Mouse (Mus musculus) adrenal gland, postnatal 36 days (tissue): ENCODE measurements around the gene Olfr571. TPM values are rescaled to one million over a fixed set of nuclear protein-coding genes. Genes with fewer than 3 reads are reported as not detected.

Experiments used
- DNase-seq, 2 experiments: peaks; one replicate each; pipeline ENCODE4 v3.0.0; 2021; ENCODE audit warnings: mixed read lengths in 1 of 2
- long read RNA-seq, 2 experiments: library from polyadenylated mRNA; stranded (forward); transcript quantifications; one replicate each; pipeline ENCODE4 v2.0.0; 2021; ENCODE audit warnings: borderline sequencing depth in 2 of 2
- total RNA-seq, 2 experiments: library from RNA; stranded (reverse); gene quantifications; 2 replicates each; pipeline ENCODE4 v1.2.3; 2021

Olfr571 gene
- total RNA-seq = not detected
- long read RNA-seq, experiment 1 = 0 reads
- long read RNA-seq, experiment 2 = 0 reads

DNA sequence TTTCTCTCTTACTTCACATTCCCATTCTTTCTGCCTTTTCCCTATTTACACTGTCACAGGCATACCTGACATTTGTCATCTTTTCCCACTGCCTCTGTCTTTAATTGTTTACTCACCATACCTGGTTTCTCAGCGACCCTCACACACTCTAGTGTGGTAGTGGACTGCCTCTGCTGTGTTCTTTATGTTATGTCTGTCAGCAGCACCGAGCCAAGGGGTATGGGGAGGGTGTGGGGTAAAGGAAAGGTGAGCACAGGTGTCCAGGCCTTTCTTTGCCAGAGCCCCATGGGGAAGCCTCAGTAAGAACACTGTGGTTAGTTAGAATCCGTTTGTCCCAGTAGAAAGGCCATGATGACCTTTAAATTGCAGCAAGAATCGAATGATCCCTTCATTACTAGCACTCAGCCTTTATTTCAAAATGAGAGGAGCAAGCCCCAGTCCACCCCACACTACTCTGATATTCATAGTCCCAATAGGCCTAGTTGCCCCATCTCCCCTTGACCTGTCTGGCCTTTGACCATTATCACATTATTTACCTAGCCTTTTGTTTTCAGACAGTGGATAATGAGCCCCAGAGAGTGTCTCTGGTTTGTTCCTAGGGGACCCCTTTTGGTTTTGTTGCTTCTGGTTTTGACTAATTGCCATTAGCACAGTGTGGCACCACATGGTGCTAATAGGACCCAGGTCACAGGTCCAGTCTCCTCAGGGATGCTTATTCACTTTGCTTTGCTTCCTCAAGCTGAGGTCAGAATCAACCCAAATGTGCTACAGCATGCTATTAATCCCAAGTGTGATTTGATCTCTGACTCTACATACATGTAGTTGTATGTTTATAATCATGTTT is at the start of gene Olfr571:
Gene Olfr571 (minus strand): TSS at position 505 of the 844 bp plus-strand sequence.
- no peak for DNase-seq

- DNase-seq = no peak
These were observed 45.0 kb upstream of the Olfr571 start, which contains the start of gene Olfr576 for GRCm38 (mm10) chr7:102962360-102962759. Olfr576 (plus strand) TSS chr7:102962660.

- DNase-seq = no peak
These were observed 41.3 kb upstream of the Olfr571 start, which contains the start of gene Olfr575 for GRCm38 (mm10) chr7:102958593-102958992. Olfr575 (minus strand) TSS chr7:102958775.

GRCm38 (mm10) chr7:102958137-102958536 is 40.8 kb upstream of the Olfr571 start:
- DNase-seq = no peak

DNA sequence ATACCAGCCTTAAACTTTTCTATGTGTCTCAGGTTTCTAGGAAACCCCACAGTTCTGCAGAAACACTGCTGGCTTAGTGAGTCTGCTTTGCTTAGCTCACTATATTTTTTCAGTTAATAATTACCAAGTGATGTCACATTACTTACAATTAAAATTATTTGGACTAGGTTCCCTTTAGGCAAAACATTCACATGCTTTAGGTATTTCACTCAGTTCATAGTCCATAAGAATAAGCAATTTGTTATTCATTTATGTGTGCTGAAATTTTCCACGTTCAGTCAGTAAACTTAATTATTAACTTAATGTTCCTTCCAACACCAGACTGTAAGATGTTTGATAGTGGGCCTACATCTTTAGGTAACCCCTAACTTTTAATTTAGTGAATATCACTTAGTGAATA is 33.4 kb upstream of the Olfr571 start:
- DNase-seq = no peak

- no peak for DNase-seq
These were observed 30.8 kb upstream of the Olfr571 start, which contains the start of gene Olfr574 for GRCm38 (mm10) chr7:102948167-102948566. Olfr574 (plus strand) TSS chr7:102948467.

DNA sequence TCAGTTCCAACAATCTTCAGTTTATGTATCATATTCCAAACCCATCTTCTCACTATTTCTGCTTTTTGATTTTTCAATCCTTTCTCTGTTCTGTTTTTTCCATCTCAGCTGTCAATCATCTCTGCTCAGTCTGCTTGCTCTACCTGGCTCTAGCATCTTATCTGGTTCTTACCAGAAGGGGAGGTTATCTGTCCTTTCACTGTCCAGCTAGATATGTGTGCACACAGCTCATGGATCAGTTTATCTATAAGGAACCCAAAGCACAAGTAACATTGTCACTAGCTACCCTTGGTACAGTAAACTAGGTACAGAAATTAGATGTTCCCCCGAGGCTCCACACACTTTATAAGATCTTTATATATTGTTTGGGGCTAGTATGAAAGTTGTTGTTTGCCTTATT is 26.1 kb upstream of the Olfr571 start:
- DNase-seq = no peak

DNA sequence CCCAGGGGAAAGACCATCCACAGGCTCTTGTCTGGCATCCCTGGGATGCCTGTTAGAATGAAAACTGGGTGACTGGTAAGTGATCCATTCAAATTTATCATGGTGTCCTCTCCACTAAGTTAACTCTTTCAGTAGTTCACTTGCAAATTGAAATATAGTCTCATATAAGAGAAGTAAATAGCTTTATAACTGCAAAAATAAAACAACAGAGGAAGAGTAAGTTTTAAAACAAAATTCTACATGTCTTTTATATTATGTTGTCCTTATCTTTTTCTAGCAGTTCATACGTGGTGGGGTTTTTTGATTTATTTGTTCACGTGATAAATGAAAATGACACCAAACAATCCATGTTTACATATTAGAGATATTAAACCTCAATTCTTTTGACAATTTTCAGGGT is 25.1 kb upstream of the Olfr571 start, which contains the start of gene Olfr573-ps1:
Gene Olfr573-ps1 (minus strand): TSS at position 101 of the 400 bp plus-strand sequence.
- no peak for DNase-seq

DNA sequence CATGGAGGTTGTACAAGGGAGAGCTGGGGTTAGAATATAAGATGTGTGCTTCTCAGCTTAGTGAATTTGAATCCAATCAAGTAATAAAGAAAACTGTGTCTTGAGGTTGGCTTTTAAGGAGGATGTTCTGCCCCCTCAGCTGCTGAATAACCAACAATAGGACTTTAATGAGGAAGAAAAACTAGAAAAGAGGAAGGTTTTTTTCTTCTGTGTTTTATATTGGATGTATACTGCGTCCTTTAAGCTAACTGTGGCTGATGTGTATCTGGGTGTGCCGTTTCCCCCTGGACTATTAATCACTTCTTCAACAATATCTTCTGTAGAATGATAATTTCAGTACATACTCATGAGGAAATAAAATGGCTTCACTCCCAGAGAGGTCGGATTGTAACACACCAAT is 9.8 kb upstream of the Olfr571 start:
- no peak for DNase-seq

GRCm38 (mm10) chr7:102924109-102924508 is 6.8 kb upstream of the Olfr571 start, which contains the start of gene Olfr572:
Olfr572 (plus strand) TSS chr7:102924409.
- DNase-seq = no peak

GRCm38 (mm10) chr7:102919632-102920031 is 2.3 kb upstream of the Olfr571 start:
- DNase-seq = peak in 1 of 2 experiments; percentile 29

DNA sequence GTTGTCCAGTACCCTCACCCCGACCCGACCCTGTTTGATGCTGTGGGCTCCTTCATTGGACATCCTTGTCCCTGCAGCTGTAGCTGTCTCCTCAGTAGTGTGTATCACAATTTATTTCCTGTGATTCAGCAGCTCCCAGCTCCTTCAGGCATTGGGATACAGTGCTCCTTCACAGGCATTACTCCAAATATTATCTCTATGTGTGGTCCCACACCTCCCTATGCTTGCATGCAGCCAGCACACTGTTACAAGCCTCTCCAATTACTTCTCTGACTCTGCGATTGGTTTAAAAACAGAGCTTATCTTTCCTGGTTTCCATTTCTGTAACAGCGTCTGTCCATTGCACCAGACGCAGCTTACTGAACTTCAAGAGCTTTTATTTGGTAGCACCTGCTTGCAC is 931 bp downstream of the Olfr571 start:
- DNase-seq = no peak

GRCm38 (mm10) chr7:102915261-102915660 is 2.1 kb downstream of the Olfr571 start:
- no peak for DNase-seq

GRCm38 (mm10) chr7:102890782-102891181 is 26.6 kb downstream of the Olfr571 start, which contains the start of gene Olfr569:
Olfr569 (minus strand) TSS chr7:102890882.
- DNase-seq = no peak

DNA sequence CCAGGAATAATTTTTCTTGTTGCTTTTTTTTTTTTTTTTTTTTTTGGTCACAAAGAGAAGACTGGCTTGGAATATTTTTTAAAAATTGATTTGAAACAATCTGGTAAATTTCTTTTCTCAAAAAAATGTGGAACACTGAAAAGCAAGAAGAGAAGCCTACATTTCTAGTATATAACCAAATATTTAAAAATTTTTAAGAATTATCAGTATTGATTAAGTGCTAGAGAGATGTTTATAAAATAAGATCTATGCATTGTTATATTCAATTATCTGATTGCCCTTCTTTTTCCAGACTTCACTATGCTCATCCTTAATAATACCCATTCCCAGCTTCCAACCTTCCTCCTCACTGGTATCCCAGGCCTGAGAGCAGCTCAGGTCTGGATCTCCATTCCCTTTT is 40.5 kb downstream of the Olfr571 start, which contains the start of gene Olfr568:
Gene Olfr568 (plus strand): TSS at position 301 of the 400 bp plus-strand sequence.
- no peak for DNase-seq

DNA sequence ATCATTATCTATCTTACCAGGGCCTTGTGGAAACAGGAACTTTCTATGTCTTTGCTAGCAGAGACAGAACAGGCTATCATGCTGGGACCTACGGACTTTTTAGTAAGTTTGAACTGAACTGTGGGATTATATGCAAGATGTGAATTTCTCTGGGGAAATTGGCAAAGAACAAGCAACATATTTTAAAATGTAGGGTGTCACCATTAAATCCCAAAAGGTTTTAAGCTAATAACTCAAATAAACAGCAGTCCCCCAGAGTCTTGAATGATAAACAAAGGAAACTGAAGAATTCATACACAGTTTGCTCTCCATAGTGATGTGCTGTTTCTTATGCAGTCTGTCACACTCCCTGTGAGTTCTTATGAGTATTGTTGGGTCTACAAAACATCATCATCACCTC is 58.7 kb downstream of the Olfr571 start, which contains the start of gene Olfr566:
Gene Olfr566 (minus strand): TSS at position 101 of the 400 bp plus-strand sequence.
- no peak for DNase-seq

- no peak for DNase-seq
These were observed 61.5 kb downstream of the Olfr571 start for GRCm38 (mm10) chr7:102855807-102856206.

Other genes starting within 250 kb of the Olfr571 start
- 1 to 10 TPM; 8.2 to 9.8 TPM for gene Trim68, start 230.2 kb downstream of the Olfr571 start, total RNA-seq
- gene Olfr557, start 221.6 kb downstream of the Olfr571 start, total RNA-seq = not detected
- under 1 TPM; 0.33 TPM for gene Olfr558, start 215.3 kb downstream of the Olfr571 start, total RNA-seq
- not detected for gene Olfr33, start 198.5 kb downstream of the Olfr571 start, total RNA-seq
- not detected for gene Olfr559, start 190.0 kb downstream of the Olfr571 start, total RNA-seq
- gene Olfr560, start 158.2 kb downstream of the Olfr571 start, total RNA-seq = not detected
- under 1 TPM; 0.20 to 0.26 TPM for gene Olfr78, start 158.1 kb downstream of the Olfr571 start, total RNA-seq
- not detected for gene Olfr561, start 146.3 kb downstream of the Olfr571 start, total RNA-seq
- not detected for gene Olfr564, start 114.1 kb downstream of the Olfr571 start, total RNA-seq
- gene Olfr566, start 58.8 kb downstream of the Olfr571 start, total RNA-seq = not detected
- not detected for gene Olfr568, start 40.4 kb downstream of the Olfr571 start, total RNA-seq
- gene Olfr569, start 26.7 kb downstream of the Olfr571 start, total RNA-seq = not detected
- not detected for gene Olfr570, start 23.0 kb downstream of the Olfr571 start, total RNA-seq
- not detected for gene Olfr572, start 6.9 kb upstream of the Olfr571 start, total RNA-seq
- gene Olfr573-ps1, start 25.0 kb upstream of the Olfr571 start, total RNA-seq = not detected
- not detected for gene Olfr574, start 30.9 kb upstream of the Olfr571 start, total RNA-seq
- gene Olfr575, start 41.2 kb upstream of the Olfr571 start, total RNA-seq = not detected
- gene Olfr576, start 45.1 kb upstream of the Olfr571 start, total RNA-seq = not detected
- gene Olfr577, start 58.4 kb upstream of the Olfr571 start, total RNA-seq = not detected
- gene Olfr578, start 71.8 kb upstream of the Olfr571 start, total RNA-seq = not detected
- gene Olfr582, start 120.5 kb upstream of the Olfr571 start, total RNA-seq = not detected
- gene Olfr583, start 133.8 kb upstream of the Olfr571 start, total RNA-seq = not detected
- gene Olfr584, start 164.3 kb upstream of the Olfr571 start, total RNA-seq = not detected
- gene Olfr585, start 180.2 kb upstream of the Olfr571 start, total RNA-seq = not detected
- gene Olfr586, start 208.1 kb upstream of the Olfr571 start, total RNA-seq = not detected
- not detected for gene Olfr588-ps1, start 223.3 kb upstream of the Olfr571 start, total RNA-seq
- not detected for gene Olfr589, start 238.8 kb upstream of the Olfr571 start, total RNA-seq